Mouse (Mus musculus) 3134 (cell line): Measurements from ENCODE around the gene Gprc5a.

Source experiments
- DNase-seq: peaks from one replicate; pipeline ENCODE4 v3.0.0-alpha.2; 2011; ENCODE audit warnings: low spot score; ENCODE audit not compliant: insufficient read length; ENCODE audit errors: extremely low read depth

Gprc5a gene

DNA sequence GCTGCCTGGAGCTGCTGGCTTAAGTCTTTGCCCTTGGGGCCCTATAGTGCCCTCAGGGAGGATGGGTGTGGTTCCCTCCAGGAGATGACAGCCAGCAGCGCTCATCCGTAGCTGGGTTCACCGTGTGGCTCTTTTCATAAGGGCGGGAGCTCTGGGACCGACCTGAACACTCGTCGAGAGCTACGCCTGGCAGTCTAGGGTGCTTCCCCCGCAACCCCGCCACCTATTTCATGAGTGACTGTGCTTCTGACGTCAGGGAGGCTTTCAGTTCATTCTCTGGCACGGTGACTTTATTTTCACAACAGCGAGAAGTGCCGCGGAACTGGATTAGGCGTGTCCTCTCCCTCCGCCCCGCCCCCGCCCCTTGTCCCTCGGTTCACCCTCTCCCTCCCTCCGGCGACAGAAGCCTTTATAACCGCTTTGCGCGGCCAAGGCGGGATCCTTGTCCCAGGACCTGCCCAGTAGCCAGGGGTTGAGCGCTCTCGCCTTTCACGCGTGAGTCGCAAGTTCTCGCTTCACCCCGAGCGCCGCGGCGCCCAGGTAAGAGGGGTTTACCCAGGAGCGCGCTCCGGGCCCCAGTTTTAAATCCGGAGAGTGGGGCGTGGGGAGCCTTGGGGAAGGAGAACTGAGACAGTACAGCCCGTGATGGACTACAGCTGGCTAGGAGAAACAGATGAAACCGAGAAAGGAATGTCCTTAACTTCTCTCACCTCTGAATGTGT, at the start of gene Gprc5a:
Gprc5a (plus strand) TSS at position 416 of the 722 bp plus-strand sequence.
- DNase-seq = peak; percentile 98

DNA sequence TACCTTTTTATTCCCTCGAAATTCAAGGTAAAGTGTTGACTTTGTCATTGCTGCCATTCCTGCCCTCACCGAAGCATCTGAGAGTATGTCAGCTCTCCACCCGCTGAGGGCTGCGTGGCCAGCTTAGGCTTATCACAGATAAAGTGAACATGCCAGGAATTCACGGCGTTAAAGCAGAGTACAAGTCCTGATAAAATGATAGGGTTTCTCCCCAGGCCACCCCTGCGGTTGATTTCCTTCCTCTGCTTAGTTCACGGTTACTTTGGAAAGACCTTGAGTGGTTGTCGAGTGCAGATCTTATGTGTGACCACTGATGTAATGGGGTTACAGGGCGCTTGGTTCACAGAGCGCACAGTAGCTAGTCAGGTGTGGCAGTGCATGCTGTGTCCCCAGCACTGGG, 48.2 kb upstream of the Gprc5a start:
- no peak for DNase-seq

DNA sequence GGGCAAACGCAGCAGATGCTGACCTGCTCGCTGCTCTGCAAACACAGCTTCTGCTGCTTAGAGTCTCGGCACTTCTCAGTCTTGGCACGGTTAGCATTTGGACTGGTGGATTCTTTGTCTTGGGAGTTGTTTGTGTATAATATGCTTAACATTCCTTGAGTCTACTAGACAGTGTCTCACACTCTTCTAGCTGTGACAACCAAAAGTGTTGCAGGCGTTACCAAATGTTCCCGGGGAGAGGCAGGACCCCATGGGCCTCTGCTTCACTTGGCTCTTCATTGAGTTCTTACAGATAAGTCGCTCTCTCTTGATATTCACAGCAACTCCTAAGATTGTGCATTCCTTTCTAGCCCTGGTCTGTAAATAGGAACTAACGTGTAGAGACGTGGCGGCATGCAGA, 45.9 kb upstream of the Gprc5a start:
- no peak for DNase-seq

DNA sequence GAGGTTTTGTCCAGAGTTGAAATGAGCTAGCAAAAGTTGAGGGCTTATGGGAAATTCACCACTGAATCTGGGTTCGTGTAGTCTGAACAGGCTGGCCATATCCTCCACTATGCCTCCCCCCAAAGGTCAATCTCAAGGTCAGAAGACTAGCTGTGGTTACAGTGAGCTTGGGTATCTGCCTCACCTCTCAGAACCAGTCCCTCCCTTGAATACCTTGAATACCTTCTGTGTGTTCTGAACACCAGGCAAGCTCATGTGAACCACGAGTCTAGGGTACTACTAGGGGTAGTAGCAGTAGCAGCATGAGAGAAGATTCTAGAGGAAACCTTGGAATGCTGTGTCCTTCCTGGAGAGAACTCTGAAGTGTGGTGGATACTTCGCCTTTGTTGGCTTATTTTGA, 43.8 kb upstream of the Gprc5a start:
- DNase-seq = no peak

DNA sequence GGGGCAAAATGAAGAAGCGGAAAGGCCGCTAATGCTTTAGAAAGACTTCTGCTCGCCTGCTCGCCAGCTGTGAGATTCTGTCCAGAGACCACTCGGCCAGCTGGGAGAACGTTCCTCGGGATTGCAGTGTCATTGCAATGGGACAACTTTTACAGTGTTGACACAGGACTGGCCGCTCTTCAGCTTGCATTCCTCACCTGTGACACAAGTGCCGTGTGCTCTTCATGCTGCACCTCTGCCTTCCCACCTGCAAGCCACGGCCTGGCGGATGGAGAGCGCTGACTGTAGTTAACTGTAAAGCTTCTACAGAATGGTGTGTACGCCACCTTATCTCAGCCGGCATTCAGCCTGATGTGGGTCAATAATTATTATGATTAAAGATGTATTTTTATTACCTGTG, 42.1 kb upstream of the Gprc5a start:
- DNase-seq = no peak

DNA sequence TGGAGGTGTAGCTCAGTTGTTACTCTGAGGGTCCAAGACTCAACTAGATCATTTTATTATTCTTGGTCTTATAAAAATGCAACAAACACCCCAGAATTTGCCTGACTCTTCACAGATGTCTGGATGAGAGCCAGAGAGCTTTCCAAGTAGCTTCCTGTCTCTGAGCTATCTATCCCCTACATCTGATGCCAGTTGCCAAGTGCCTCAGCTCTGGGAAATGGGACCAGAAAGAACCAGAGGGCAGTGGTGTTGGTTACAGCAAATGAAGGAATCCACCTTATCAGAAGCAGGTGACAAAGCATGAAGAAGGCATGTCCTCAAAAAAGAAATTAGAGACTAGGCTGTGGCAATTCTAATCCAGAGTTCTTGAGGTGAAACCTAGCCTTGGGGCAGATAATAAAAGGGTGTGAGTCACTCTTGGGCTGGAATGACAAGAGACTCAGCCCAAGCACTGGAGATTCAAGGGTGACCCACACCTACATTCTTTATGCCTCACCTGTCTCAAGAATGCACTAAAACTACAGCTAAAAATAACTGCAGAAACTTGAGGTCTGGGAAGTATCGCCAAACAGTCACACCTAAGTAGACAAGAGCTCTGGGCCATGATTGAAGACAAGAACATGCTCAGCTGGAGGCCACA, 40.5 kb upstream of the Gprc5a start:
- no peak for DNase-seq

DNA sequence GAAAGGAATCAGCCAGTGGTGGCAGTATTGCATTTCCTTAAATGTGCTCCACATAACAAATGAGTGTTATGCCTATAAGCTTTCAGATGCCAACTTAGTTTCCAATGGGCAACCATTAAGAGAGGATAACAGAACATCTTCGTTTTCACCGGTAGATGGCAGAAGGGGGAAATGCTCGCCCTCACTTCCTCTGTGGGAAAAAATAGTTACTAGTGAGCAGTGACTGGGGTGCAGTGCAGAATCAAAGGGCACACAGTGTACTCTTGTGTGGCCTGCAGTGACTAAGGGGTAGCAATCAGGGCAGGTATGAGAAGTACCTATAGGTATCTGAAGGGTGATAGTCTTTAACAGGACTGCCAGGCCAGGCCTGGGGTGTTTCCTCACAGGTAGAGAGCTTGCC, 39.2 kb upstream of the Gprc5a start:
- peak; percentile 47 for DNase-seq

DNA sequence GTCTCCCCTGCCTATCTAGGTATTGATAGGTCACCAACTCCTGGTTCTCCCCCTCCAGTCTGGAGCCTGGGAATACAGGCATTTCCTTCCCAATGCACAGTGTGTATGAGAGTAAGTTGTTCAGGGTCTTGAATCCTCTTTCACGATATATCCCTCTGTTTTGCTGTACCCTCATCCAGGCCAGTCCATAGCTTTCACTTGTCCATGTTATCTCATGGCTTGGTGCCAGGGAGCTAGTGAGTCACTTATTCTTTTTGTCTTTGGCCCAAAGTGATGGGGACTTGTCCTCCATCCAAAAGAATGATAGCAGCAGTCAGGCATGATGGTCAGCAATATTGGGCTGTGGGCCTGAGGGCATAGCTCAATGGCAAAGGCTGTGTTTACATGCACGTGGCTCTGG, 38.7 kb upstream of the Gprc5a start:
- DNase-seq = no peak

DNA sequence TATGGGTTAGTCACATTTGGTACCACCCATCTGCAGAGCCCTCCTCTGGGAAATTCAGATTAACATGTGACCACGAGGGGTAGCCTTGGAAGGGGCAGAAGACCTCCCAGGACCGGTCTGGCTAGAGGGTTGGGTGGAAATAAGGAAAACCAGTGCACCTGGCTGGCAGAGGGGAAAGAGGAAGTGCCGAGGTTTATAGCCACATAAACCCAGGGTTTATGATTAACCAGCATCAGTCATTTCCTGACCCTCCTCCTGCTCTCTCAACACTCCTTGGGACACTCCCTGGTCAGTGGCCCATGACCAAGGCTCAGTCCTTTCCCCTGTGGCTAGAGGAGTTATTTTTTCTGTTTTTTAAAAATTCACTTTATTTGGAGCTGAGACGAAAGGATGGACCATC, 36.2 kb upstream of the Gprc5a start:
- no peak for DNase-seq

DNA sequence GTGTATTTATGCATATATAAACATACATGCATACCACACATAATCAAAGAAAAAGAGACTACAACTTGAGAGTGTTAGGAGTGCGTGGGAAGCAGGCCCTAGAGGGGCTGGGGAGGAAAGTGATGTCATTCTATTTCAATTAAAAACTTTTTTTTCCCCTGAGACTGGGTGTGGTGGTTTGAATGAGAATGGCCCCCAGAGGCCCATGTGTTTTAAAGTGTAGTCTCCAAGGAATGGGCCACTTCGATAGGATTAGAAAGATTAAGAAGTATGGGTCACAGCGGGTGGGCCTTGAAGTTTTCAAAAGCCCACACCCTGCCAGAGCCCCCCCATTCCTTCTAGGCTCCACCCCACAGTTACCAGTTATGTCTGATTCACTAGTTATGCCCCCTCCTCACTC, 26.8 kb upstream of the Gprc5a start:
- DNase-seq = no peak

DNA sequence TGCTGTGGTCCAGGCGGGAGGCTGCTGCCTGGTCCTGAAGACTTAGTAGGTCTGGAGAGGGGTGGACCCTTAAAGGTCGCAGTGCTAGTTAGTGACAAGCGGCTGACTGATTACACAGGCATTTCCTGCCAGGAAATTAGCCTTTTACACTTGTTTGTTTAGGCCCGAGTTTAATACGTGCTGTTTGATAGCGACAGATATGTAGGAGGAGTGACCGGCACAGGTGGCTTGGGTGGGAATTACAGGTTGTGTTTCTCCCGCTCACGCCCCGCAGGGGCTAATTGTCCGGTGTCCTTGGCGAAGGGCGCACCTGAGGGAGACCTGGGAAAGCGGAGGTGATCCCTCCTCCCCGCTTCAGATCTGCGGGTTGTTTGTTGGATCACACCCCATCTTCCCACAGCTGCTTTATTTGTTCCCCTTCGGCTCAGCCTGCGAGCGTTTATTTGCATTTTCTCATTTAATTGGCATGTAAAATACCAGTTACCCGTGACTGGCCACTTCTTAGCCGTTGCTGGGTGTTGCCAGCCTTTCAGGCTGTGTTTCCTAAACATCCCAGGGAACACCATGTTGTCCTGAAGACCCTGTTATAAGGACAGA, 25.1 kb upstream of the Gprc5a start:
- no peak for DNase-seq

DNA sequence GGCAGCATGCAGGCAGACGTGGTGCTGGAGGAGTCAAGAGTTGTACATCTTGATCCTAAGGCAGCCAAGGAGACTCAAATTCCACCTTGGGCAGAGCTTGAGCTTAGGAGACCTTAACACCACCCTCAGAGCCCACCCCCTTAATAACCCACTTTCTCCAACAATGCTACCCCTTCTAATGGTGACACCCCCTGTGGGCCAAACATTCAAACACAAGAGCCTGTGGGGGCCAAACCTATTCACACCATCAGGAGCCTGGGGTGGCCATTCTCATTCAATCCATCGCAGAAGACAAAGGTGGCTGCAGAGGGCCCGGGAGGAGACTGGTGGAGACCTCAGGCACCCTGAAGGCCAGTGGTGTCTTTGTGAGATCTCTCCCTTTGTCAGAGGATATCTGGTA, 23.5 kb upstream of the Gprc5a start:
- DNase-seq = no peak

DNA sequence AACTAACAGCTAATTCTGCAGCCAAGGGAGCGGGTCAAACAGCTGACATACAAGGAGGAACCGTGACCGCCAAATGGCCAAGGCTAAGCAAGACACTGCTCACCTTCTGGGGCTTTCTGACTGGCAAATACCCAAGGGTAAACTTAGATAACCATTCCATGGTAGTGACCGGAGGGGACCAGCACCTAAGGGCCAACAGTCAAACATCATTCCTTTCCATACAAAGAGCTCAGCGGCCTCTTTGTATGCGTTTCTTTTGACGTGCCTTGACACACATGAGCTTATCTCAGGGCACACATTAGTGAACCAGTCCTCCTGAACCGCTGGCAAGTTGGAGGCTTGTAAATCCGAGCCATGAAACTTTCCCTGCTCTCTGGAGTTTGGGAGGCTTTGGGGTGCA, 18.2 kb upstream of the Gprc5a start:
- DNase-seq = no peak

DNA sequence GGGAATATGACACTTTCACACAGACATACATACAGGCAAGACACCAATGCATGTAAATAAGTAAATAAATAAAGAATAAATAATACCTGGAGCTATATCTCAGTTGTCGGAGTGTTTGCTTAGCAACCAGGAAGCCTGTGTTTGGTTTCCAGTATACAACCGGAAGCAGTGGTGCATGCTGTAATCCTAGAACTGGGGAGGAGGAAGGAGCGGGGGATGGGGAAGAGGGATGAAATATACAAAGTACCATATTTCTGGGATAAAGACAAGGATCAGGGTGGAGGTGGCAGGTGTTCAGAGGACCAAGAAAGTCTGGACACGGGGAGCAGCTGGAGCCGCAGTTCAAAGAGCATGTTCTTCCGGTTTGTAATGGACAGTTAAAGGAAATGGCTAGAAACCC, 16.9 kb upstream of the Gprc5a start:
- DNase-seq = no peak

DNA sequence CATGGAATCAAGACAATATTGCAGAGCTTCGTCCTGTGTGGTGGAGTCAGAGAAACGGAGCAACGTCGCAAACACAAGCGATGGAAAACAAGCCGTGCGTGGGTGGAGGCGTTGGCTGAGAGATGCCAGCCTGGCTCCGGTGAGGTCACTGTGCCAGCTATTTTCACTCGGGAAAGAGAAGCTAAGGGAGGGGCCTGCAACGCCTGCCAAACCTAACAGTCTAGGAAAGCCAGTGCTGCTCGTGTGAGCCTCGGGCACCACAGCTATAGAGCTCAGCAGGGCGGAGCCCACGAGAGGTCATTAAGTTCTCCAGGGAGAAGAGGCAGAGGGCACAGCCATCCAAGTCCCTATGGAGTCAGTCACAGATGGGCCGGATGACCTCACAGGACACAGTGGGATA, 16.5 kb upstream of the Gprc5a start:
- peak; percentile 88 for DNase-seq

DNA sequence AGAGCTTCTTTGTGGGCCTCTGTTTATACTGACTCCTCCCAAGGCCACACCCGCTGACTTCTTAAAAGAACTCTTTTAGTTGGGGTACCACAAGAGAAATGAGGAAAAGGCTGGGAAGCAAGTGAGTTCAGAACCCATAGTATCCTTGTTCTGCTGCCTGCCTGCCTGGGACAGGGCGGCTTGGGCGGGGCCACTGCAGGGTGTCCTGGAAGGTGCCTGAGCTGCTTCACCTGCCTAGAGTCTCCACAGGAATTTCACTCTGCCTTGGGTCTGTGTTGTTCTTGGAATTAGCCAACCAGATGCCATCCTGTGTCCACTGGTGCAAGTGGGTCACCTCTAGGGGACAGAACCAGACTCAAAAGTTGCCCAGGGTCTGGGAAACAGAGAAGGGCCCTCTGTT, 11.7 kb upstream of the Gprc5a start:
- no peak for DNase-seq

DNA sequence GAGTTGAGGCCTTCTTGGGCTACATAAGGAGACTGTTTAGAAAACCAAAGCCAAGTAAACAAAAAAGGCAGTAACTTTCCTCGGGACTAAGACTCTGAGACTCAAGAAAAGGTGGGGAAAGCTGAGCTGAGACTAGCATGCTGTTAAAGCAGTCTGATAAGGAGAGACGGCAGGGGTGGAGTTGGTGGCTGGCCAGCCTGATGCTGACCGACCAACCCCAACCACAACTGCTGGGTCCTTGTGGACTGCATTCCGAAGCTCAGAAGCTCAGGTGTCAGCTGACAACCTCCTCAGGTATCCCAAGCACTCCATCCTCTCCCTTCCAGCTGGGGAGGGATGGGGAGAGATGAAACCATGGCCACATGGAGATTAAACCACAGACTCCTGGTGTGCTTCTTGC, 9.6 kb upstream of the Gprc5a start:
- DNase-seq = no peak

DNA sequence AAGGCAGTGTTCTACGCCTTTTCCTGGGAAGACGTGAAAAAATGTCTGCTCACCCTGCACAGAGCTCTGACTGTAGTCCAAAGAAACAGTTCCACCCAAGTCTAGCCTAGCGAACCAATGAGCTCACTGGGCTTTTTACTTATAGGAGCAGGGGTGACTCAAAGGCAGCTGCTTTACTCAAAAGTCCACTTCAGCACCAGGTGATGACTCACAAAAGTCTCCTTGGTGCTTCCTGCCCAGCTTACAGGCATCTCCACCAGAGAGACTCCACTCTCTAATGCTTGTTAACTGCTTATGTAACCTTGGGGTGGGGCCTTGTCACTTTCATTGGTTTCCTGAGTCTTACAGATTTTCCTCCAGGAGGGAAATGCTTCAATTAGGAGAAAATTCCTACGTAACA, 4.7 kb upstream of the Gprc5a start:
- peak; percentile 71 for DNase-seq

DNA sequence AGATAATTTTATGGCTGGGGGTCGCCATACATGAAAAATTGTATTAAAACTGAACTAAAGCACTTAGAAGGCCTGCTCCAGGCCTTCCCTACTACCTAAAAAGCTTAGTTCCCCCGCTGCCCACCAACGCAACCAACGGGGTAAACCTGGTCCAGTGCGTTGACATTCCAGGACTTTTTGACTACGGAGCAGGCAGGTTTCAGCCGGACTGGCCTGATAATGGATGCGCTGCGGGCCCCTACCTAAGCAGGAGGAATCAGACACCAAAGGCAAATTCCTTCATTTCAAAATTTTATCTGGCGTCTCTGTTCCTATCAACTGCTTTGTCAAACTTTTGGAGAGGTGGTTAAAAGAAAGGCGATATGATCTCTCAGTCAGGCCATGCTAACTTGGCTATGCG, 830 bp upstream of the Gprc5a start:
- no peak for DNase-seq

DNA sequence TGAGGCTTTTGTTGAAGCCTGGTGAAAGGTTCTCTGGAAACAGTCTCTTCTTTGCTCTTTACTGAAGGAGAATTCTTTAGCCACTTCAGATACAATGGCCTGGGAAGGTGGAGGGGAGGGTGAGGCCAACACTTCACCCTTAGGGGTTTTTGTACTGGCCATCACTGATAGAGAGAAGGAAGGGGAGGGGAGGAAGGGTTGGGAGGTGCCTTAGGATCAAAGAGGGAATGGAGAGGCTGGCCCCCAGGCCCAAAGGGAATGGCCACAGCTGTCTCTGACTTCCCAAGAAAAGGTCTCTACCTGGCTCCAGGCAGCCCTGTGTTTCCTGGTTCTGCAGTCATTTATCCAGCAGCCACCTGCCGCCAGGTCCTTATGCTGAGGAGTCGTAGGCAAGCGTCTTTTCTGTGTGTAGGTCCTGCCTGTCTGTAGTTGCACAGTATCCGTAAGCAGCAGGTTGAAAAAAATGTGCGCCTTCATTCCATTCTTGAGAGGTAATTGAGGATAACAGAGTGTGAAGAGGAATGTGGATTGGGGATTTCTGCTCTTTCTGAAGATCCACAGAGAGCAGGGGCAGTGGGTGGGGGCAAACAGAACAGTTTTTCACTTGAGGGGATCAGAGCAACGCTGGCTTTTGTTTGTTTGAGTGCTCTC, 1.5 kb downstream of the Gprc5a start:
- no peak for DNase-seq

DNA sequence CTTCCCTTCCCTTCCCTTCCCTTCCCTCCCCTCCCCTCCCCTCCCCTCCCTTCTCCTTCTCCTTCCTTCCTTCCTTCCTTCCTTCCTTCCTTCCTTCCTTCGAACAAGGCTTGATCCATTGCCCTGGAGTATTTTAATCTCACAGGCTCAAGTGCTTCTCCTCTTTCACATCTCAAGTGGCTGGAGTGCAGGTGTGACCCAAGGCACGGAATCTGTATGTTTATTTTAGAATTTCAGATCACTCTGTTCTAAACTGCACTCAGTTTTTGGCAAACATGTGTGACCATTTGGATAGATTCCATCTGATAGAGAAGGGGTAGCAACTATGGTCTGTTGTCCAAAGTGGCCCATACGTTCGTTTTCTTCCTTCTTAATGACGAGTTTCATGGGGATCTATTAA, 2.8 kb downstream of the Gprc5a start:
- no peak for DNase-seq

DNA sequence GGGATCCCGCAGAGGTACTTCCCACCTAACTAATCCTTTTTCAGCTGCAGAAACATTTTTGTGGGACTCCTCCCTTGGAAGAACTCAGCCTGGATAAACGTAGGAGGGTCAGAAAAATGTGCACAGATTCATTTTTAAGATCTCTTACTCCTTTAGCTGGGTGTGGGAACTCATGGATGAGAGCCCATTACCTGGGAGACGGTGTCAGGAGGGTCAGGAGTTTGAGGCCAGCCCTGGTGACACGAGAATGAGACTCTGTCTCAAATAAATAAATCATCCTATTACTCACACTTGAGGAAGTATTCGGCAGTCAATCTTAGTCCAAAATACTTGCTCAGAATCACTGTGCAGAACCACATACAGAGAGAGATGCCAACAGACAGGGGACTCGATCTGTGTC, 4.4 kb downstream of the Gprc5a start:
- peak; percentile 60 for DNase-seq
